Mouse (Mus musculus) kidney, postnatal 10 days (tissue): ENCODE results near the gene Dpp6.

Source experiments
- DNase-seq: peaks from one replicate; pipeline ENCODE4 v3.0.0; 2021; ENCODE audit warnings: mixed read lengths

The Dpp6 gene

DNA sequence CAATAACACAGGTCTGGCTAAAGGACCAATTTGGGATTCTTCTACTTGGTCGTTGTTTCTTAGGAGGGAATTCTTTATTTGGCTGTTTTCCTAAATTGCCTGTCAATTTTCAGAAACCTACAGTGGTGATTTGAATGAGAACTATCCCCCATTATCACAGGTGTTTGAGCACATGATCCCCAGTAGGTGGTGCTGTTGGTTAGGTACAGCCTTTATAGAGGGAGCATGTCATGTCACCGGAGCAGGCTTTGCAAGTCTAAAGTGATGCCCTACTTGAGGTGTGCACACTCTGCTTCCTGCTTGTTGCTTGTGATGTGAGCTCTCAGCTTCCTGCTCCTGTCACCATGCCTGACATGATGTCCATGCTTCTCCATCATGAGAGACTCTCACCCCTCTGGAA, 870.3 kb downstream of the Dpp6 start:
- no peak for DNase-seq

DNA sequence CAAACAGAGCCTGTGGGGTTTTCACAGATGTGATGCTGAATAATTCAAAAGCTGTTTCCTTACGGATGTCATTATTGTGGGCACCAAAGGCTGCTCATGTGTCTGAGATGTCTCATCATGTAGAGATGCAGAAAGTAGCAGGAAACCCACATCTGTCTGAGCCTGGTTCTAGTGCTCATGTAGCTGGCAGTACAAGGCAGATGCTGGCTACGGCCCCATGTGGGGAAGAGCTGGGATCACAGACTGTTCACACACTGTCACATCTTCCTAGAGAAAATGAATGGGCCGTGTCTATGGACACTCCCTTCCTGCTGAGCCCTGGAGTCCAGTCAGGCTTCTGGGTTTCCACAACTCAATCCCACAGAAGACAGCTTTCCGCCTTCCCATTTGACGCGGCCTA, 885.5 kb downstream of the Dpp6 start:
- DNase-seq = no peak

DNA sequence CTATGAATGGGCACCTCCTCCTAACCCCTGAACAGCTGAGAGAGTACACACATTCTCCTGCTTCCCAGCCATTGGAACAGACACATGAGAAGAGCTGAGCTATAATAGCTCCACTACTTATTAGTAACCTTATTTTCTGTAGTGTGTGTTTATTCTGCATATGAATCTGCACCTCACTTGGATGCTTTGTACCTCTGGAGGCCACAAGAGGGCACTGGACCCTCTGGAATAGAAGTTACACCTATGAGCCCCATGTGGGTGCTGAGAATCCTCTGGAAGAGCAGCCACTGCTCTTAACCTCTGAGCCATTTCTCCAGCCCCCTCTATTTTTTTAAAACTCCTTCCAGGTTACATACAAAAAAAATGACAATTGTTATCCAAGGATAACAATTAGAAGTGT, 888.0 kb downstream of the Dpp6 start:
- DNase-seq = no peak

DNA sequence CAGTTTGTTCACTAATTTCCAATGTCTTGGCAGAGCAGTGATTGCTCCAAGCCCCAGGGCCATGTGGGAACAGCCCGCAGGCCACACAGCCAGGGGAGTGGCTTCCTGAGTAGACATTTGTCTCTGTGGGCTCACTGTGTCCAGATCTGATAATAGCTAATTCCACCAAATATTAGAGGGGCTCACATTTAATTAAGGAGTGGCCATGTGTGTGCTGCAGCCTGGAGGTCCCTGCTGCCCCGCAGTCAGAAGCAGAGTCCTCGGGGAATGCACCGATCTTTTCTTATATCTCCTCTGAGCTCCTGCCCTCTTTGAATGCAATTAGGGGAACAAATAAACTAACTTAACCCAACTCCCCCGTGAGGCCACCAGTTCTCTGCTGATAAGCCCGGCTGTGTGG, 889.5 kb downstream of the Dpp6 start:
- DNase-seq = no peak

- DNase-seq = no peak
Observed at GRCm38 (mm10) chr5:27707283-27707682, 890.3 kb downstream of the Dpp6 start.

GRCm38 (mm10) chr5:27708209-27708608, 891.2 kb downstream of the Dpp6 start:
- peak; percentile 35 for DNase-seq

GRCm38 (mm10) chr5:27711461-27712192, 894.6 kb downstream of the Dpp6 start:
- DNase-seq = no peak

DNA sequence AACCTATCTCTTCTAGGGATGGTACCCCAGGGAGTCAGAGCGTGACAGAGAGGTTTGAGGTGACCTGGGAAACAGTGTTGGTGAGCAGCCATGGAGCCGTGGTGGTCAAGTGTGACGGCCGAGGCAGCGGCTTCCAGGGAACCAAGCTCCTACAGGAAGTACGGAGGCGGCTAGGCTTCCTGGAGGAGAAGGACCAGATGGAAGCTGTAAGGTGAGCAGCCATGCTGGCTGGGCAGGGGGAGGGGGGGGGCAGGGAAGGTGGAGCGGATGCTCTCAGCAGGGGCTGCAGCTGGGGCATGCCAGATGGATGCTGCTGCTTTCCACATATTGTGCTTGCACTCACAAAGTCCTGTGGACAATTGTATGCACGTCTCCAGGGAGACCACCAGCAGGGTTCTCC, 897.4 kb downstream of the Dpp6 start:
- no peak for DNase-seq

DNA sequence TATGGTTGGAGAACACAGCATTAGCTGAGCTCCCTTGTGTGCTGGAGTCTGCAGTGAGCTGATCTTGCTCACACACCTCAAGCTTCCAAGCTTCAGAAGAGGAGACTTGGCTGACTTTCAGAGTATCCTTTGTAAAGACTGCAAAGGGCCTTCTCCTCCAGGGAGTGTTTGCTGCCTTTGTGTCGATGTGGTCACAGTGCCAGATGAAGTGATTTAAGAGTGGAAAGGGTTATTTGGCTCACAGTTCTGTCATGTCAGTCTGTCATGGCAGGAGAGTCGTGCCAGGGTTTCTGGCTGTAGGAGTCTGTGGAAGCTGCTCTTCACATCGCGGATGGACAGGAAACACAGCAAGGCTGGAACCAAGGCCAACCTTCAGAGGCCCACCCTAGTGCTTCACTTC, 899.0 kb downstream of the Dpp6 start:
- DNase-seq = no peak

- DNase-seq = no peak
Observed at GRCm38 (mm10) chr5:27717301-27717700, 900.3 kb downstream of the Dpp6 start.

DNA sequence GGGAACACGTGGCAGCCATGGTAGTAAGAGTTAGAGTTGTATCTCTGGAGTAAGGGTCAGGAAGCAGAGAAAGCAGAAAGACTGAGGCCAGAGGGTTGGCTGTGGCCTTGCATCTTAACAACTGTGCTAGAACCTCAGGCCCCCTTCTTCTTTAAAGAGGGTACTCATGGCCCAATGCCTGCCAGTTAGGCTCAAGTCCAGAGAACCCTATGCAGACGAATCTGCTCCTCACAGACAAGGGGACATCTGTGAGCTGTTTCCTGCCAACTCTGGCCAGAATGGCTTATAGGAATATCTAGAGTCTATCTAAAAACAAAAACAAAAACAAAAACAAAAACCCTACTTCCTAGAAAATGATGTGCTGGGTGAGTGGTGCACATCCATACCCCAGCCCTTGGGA, 902.3 kb downstream of the Dpp6 start:
- no peak for DNase-seq

- DNase-seq = no peak
Observed at GRCm38 (mm10) chr5:27724460-27724859, 907.5 kb downstream of the Dpp6 start.

DNA sequence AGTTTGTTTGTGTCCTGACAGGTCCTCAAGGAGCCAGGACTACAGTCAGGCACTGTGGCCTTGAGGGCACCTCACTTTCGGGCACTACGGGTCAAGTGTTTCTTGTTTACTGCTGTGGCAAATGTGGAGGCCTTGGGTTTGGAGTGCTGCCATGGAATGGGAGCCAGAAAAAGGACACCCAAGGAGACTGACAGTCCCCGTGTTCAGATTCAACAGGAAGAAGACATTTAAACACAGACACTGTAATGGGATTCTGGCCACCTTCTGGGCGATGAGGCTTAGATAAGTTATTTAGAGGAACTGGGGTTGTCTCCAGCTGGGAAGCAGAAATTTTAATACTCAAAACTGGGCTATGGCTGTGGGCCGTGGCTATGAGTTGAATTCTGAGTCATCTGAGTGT, 913.7 kb downstream of the Dpp6 start:
- DNase-seq = no peak

DNA sequence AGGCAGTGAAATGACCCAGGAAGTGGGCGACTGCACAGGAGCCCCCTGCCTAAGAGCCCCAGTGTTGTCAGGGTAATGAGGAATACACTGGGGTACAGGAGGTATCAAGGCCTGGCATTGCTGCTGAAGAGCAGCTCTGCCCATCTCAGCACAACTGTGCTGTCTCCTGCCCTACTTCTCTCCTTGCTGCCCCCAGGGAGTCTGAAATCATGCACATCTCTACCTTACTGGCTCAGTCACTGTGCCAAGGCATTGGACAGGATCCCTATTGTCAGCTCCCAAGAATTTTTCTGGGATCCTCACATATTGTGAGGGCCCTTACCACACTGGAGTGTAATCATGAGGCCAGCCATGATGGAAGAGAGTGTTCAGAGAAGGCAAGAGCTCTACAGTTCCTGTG, 914.4 kb downstream of the Dpp6 start:
- DNase-seq = no peak

DNA sequence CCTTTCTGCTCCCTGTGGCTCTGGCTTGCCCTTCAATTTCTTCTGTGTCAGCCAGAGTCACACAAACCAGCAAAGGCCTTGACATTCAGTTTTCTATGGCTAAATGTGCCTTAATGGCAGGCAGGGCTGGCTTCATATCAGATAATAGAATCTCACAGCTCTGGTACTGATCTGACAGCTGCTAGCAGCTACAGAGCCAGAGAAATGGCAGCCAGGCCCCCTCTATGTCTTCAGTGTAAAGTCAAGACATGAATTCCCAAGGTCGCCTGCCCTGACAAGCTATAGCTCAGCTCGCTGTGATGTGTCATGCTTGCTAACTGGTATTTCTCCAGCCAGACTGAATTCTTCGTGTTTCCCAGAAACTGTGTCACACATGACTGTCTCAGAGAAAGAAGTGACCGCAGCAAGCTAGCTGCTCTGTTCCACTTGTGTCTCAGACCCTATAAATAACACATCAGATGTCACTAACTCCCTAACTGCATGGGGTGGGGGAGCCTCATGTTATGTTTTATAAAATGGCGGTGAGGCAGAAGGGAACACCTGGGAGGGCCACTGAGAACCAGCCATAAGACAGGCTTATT, 915.4 kb downstream of the Dpp6 start:
- DNase-seq = no peak

DNA sequence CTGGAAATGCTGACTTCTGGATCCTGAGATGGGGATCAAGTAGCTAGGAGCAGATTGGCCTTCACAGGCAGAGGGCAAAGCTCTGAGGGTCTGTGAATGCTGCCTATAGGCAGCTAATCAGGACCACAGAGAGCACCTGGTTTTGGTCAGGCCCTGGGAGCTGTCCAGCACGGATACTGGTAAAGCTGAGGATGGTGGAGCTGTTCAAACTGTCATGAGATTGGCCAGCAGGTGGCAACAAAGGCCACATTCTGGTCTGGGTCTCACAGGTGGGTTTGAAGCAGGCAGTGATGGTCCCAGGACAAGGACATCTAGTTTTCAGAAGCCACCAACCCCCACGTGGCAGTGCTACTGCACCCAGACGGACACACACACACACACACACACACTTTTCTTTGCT, 920.2 kb downstream of the Dpp6 start:
- DNase-seq = peak; percentile 79

DNA sequence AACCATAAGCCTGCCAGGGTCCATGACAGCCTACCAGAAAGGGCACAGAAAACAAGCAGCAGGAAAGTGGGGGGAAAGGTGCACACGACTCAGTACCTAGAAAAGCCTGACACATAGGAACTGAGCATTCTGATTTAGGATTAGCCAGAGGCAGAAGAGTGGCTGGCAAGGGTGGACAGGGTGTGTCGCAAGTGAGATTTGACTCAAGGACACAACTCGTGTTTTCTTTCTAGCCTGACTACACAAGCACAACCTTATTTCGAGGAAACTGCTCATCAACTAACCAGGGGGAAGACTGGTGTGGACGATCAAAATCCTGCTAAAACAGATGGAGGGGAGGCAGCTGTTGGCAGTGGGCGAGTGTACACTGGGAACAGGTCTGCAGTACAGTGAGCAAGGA, 922.2 kb downstream of the Dpp6 start:
- DNase-seq = no peak

DNA sequence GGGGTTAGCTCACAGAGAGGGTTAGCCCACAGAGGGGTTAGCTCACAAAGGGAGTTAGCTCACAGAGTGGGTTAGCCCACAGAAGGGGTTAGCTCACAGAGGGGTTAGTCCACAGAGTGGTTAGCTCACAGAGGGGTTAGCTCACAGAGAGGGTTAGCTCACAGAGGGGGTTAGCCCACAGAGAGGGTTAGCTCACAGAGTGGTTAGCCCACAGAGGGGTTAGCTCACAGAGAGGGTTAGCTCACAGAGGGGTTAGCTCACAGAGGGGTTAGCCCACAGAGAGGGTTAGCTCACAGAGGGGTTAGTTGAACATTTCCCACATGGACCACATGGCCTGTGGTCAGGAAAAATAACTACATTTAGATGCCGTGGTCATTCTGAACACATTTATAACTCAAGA, 927.9 kb downstream of the Dpp6 start:
- no peak for DNase-seq

DNA sequence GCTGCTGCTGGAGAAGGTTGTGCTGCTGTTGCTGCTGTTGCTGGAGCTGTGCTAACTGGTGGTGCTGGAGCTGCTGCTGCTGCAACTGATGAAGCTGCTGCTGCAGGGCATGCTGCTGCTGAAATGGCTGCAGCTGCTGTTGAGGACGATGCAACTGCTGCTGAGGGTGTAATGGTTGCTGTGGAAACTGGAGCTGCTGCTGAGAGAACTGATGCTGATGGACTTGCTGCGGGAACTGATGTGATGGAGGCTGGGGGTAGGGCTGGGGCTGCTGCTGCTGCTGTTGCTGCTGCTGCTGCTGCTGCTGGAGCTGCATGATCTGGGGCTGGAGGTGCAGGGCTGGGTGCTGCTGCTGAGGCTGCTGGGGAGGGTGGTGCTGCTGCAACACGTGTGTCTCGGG, 948.8 kb downstream of the Dpp6 start:
- no peak for DNase-seq

GRCm38 (mm10) chr5:27767948-27768347, 950.9 kb downstream of the Dpp6 start:
- no peak for DNase-seq
